Mouse (Mus musculus) CH12.LX (cell line): ENCODE measurements at regions not wholly inside any gene's neighbourhood (a gene's known extent, or its start where the extent isn't known, plus 50 kb on each side); places are given as distances from the start of the nearest gene placed in this dataset.

Experiments
- CHD1 ChIP-seq: IDR thresholded peaks from 2 replicates; pipeline ENCODE4 v1.6.1; 2012; ENCODE audit warnings: low read depth, low read length, improper control_type of control experiment, inconsistent platforms
- CTCF ChIP-seq, 2 experiments: IDR thresholded peaks in 1 of 2; conservative IDR thresholded peaks in 1 of 2; 2 replicates each; pipeline ENCODE4 v1.5.1; 2011 to 2012; ENCODE audit warnings: low read depth in 2 of 2, low read length in 2 of 2, improper control_type of control experiment in 1 of 2, inconsistent platforms in 1 of 2, mild to moderate bottlenecking in 1 of 2, moderate library complexity in 1 of 2
- EP300 ChIP-seq: IDR thresholded peaks from 2 replicates; pipeline ENCODE4 v1.6.1; 2011; ENCODE audit warnings: low read length, improper control_type of control experiment
- JUND ChIP-seq: conservative IDR thresholded peaks from 2 replicates; pipeline ENCODE4 v1.6.1; 2011; ENCODE audit warnings: low read depth, low read length, improper control_type of control experiment
- MEF2A ChIP-seq: IDR thresholded peaks from 2 replicates; pipeline ENCODE4 v1.6.1; 2014; ENCODE audit warnings: low read depth, mild to moderate bottlenecking, inconsistent platforms, low read length, improper control_type of control experiment, borderline replicate concordance
- POLR2A ChIP-seq: IDR thresholded peaks from 2 replicates; pipeline ENCODE4 v1.6.1; 2011; ENCODE audit warnings: low read depth, mild to moderate bottlenecking, improper control_type of control experiment, low read length
- TCF12 ChIP-seq: IDR thresholded peaks from 2 replicates; pipeline ENCODE4 v1.6.1; 2014; ENCODE audit warnings: low read depth, mild to moderate bottlenecking, inconsistent platforms, low read length, improper control_type of control experiment

- TF ChIP-seq CHD1 (no peak), CTCF (conservative IDR thresholded peaks at IDR 0.05 in 1 of 2, IDR thresholded peaks at IDR 0.05 in 1 of 2; ENCODE audit: low read depth in 2 of 2, low read length in 2 of 2) (no peak), JUND (no peak), POLR2A (no peak), EP300 (no peak), MEF2A (no peak), TCF12 (no peak)
Observed at GRCm38 (mm10) chr6:6467526-6467925, 110.9 kb downstream of the Sem1 start.
